Mouse (Mus musculus) heart, postnatal 0 days (tissue): Measurements from ENCODE around the gene Gm15127. TPM values are rescaled to one million over a fixed set of nuclear protein-coding genes. Genes with fewer than 3 reads are reported as not detected.
"Not testable (repeated sequence)": the region's sequence is repeated elsewhere in the genome, so short reads cannot be mapped to it uniquely, and the experiment has no call there.

Experiments used
- ATAC-seq: fragments of 200-750 bp; cut with Nextera tagmentation; 2 replicates; pipeline ENCODE4 v1.8.0; 2017; ENCODE audit warnings: low read depth, moderate number of reproducible peaks, moderate library complexity; ENCODE audit not compliant: insufficient read depth
- DNase-seq: peaks from one replicate; pipeline ENCODE4 v3.0.0-alpha.2; 2016; ENCODE audit warnings: low spot score
- H3K27ac ChIP-seq: fragments of 300-500 bp; sonication (generic); 2 replicates; pipeline ENCODE4 v1.5.1; 2014; ENCODE audit warnings: low read depth, mild to moderate bottlenecking
- H3K27me3 ChIP-seq: fragments of 300-500 bp; sonication (generic); 2 replicates; pipeline ENCODE4 v1.6.1; 2014; ENCODE audit warnings: low read length, mixed read lengths; ENCODE audit not compliant: control insufficient read depth, insufficient read depth
- H3K36me3 ChIP-seq: fragments of 300-500 bp; sonication (generic); replicated peaks from 2 replicates; pipeline ENCODE4 v1.6.1; 2014; ENCODE audit warnings: low read length, mixed read lengths; ENCODE audit not compliant: control insufficient read depth, insufficient read depth
- H3K4me1 ChIP-seq: fragments of 300-500 bp; sonication (generic); 2 replicates; pipeline ENCODE4 v1.6.1; 2014; ENCODE audit warnings: antibody characterized with exemption; ENCODE audit not compliant: control insufficient read depth, insufficient read depth
- H3K4me2 ChIP-seq: fragments of 300-500 bp; sonication (generic); 2 replicates; pipeline ENCODE4 v1.6.1; 2014; ENCODE audit warnings: low read depth, mild to moderate bottlenecking, low read length, moderate library complexity
- H3K4me3 ChIP-seq: fragments of 300-500 bp; sonication (generic); 2 replicates; pipeline ENCODE4 v1.5.1; 2014; ENCODE audit warnings: low read depth, low read length
- H3K9ac ChIP-seq: fragments of 300-500 bp; sonication (generic); replicated peaks from 2 replicates; pipeline ENCODE4 v1.6.1; 2014; ENCODE audit warnings: low read depth, low read length, mixed read lengths
- H3K9me3 ChIP-seq: fragments of 300-500 bp; sonication (generic); replicated peaks from 2 replicates; pipeline ENCODE4 v1.6.1; 2016; ENCODE audit warnings: low read length; ENCODE audit not compliant: control insufficient read depth
- WGBS: fragments of 180-500 bp; shearing (Covaris S2); extraction: QIAGEN DNeasy Blood & Tissue Kit; methylation state at CpG from one replicate; pipeline ENCODE4 v1.1.7; 2014; 5-methylcytosine and 5-hydroxymethylcytosine counted together
- polyA plus RNA-seq: library from polyadenylated mRNA; unstranded; fragments of >200 nt; fragmentation: Nextera tagmentation; extraction: Ambion mirVana; gene quantifications from 2 replicates; pipeline ENCODE4 v1.2.1, GENCODE M21; 2015
- total RNA-seq: library from RNA; depleted of rRNA; stranded (reverse); fragments of >200 nt; gene quantifications from 2 replicates; pipeline ENCODE4 v1.2.3, GENCODE M21; 2014; ENCODE audit warnings: low replicate concordance; rRNA removed

Gm15127 gene
- not detected in 2 replicates for total RNA-seq
- polyA plus RNA-seq = not detected in 2 replicates

- not testable (repeated sequence) for H3K27me3 ChIP-seq, H3K36me3 ChIP-seq, H3K9me3 ChIP-seq, ATAC-seq, H3K4me2 ChIP-seq, H3K4me3 ChIP-seq, DNase-seq, H3K27ac ChIP-seq, H3K9ac ChIP-seq, H3K4me1 ChIP-seq
- WGBS = 44% methylated on average over 2 of the region's 4 CpGs
Measured at GRCm38 (mm10) chrX:148663298-148663697, at the start of gene Gm15127. TSS of gene Gm15127 (plus strand) at chrX:148663598.

- not testable (repeated sequence) for H3K36me3 ChIP-seq, H3K27me3 ChIP-seq, ATAC-seq, H3K4me1 ChIP-seq, H3K4me2 ChIP-seq, H3K9me3 ChIP-seq, H3K9ac ChIP-seq, H3K27ac ChIP-seq, DNase-seq, H3K4me3 ChIP-seq
- WGBS = 89% methylated on average over 3 of the region's 7 CpGs
Measured at GRCm38 (mm10) chrX:148615053-148615452, 48.3 kb upstream of the Gm15127 start, which contains the start of gene Gm8334. TSS of gene Gm8334 (minus strand) at chrX:148615153.

- not testable (repeated sequence) for H3K27ac ChIP-seq, H3K4me1 ChIP-seq, H3K4me2 ChIP-seq, H3K9ac ChIP-seq, H3K9me3 ChIP-seq, H3K4me3 ChIP-seq, H3K36me3 ChIP-seq, ATAC-seq, H3K27me3 ChIP-seq, DNase-seq
- WGBS = 8% methylated on average over 1 of the region's 1 CpGs
Measured at GRCm38 (mm10) chrX:148676290-148676689, 12.9 kb downstream of the Gm15127 start.

Other genes with a start within 250 kb of the Gm15127 start
- not detected in 2 replicates for gene Gm15114, start 174.6 kb upstream of the Gm15127 start, total RNA-seq
- gene Gm15114, start 174.6 kb upstream of the Gm15127 start, polyA plus RNA-seq = not detected in 2 replicates
- not detected in 2 replicates for gene Gm8334, start 48.4 kb upstream of the Gm15127 start, total RNA-seq
- gene Gm8334, start 48.4 kb upstream of the Gm15127 start, polyA plus RNA-seq = not detected in 2 replicates
- not detected in 2 replicates for gene Luzp4, start 194.0 kb downstream of the Gm15127 start, total RNA-seq
- gene Luzp4, start 194.0 kb downstream of the Gm15127 start, polyA plus RNA-seq = not detected in 2 replicates